Mouse (Mus musculus) CH12.LX (cell line): ENCODE results near the gene Rgl1. TPM values are rescaled to one million over a fixed set of nuclear protein-coding genes. Genes with fewer than 3 reads are reported as not detected.

Experiments
- DNase-seq: peaks from one replicate; pipeline ENCODE4 v3.0.0-alpha.2; 2013; ENCODE audit errors: extremely low read depth
- H3K27ac ChIP-seq: 2 replicates; pipeline ENCODE4 v1.5.1; 2012; ENCODE audit warnings: low read depth, mild to moderate bottlenecking, control low read depth, moderate library complexity; ENCODE audit not compliant: insufficient read depth
- H3K27me3 ChIP-seq: replicated peaks from 2 replicates; pipeline ENCODE3; 2012; ENCODE audit warnings: inconsistent platforms
- H3K36me3 ChIP-seq, 2 experiments: replicated peaks in 1 of 2; 2 replicates each; pipeline versions ENCODE3 to v1.6.1; 2012; ENCODE audit warnings: inconsistent platforms in 1 of 2, low read length in 1 of 2, mild to moderate bottlenecking in 1 of 2, mixed read lengths in 1 of 2, moderate library complexity in 1 of 2; ENCODE audit not compliant: control insufficient read depth in 1 of 2, insufficient read depth in 1 of 2
- H3K4me1 ChIP-seq, 2 experiments: 2 replicates each; pipeline ENCODE4 v1.6.1; 2012; ENCODE audit warnings: inconsistent platforms in 1 of 2, moderate library complexity in 1 of 2; ENCODE audit not compliant: insufficient read depth in 2 of 2, control insufficient read depth in 1 of 2
- H3K4me2 ChIP-seq: 2 replicates; pipeline ENCODE4 v1.6.1; 2012; ENCODE audit warnings: low read depth, mild to moderate bottlenecking, control low read depth; ENCODE audit not compliant: poor library complexity, insufficient read depth, severe bottlenecking
- H3K4me3 ChIP-seq, 3 experiments: fragments of 150-350 bp in 1 of 3; sonication (generic) in 1 of 3; replicated peaks in 1 of 3; 2 replicates each; pipeline versions ENCODE3 to v1.5.1; 2011 to 2012; ENCODE audit warnings: low read depth in 2 of 3, low read length in 2 of 3, mild to moderate bottlenecking in 2 of 3, moderate library complexity in 2 of 3, control low read depth in 1 of 3, improper control_type of control experiment in 1 of 3, inconsistent platforms in 1 of 3, mixed read lengths in 1 of 3; ENCODE audit not compliant: poor library complexity in 1 of 3
- H3K79me2 ChIP-seq: replicated peaks from 2 replicates; pipeline ENCODE4 v1.6.1; 2012; ENCODE audit warnings: mild to moderate bottlenecking, moderate library complexity; ENCODE audit not compliant: control insufficient read depth, poor library complexity, insufficient read depth, severe bottlenecking; ENCODE audit errors: extremely low read depth
- H3K9ac ChIP-seq: 2 replicates; pipeline ENCODE4 v1.6.1; 2012; ENCODE audit warnings: low read depth, mild to moderate bottlenecking, control low read depth, moderate library complexity; ENCODE audit not compliant: insufficient read depth
- H3K9me3 ChIP-seq: replicated peaks from 2 replicates; pipeline ENCODE3; 2012; ENCODE audit warnings: low read length, inconsistent platforms, mixed read lengths
- BHLHE40 ChIP-seq: IDR thresholded peaks from 2 replicates; pipeline ENCODE4 v1.6.1; 2011; ENCODE audit warnings: mild to moderate bottlenecking, low read depth, low read length, improper control_type of control experiment
- CHD1 ChIP-seq: IDR thresholded peaks from 2 replicates; pipeline ENCODE4 v1.6.1; 2012; ENCODE audit warnings: low read depth, low read length, improper control_type of control experiment, inconsistent platforms
- CHD2 ChIP-seq: IDR thresholded peaks from 2 replicates; pipeline ENCODE4 v1.6.1; 2011; ENCODE audit warnings: low read length, improper control_type of control experiment
- CTCF ChIP-seq, 2 experiments: IDR thresholded peaks in 1 of 2; conservative IDR thresholded peaks in 1 of 2; 2 replicates each; pipeline ENCODE4 v1.5.1; 2011 to 2012; ENCODE audit warnings: low read depth in 2 of 2, low read length in 2 of 2, improper control_type of control experiment in 1 of 2, inconsistent platforms in 1 of 2, mild to moderate bottlenecking in 1 of 2, moderate library complexity in 1 of 2
- E2F4 ChIP-seq: IDR thresholded peaks from 2 replicates; pipeline ENCODE4 v1.6.1; 2011; ENCODE audit warnings: low read depth, low read length, improper control_type of control experiment; ENCODE audit not compliant: insufficient replicate concordance
- ETS1 ChIP-seq: conservative IDR thresholded peaks from 2 replicates; pipeline ENCODE4 v1.6.1; 2012; ENCODE audit warnings: low read depth, mild to moderate bottlenecking, inconsistent platforms, low read length, improper control_type of control experiment, moderate library complexity
- GABPA ChIP-seq: IDR thresholded peaks from 2 replicates; pipeline ENCODE4 v1.6.1; 2012; ENCODE audit warnings: low read depth, low read length, improper control_type of control experiment, inconsistent platforms; ENCODE audit not compliant: insufficient replicate concordance
- IRF4 ChIP-seq: IDR thresholded peaks from 2 replicates; pipeline ENCODE4 v1.6.1; 2014; ENCODE audit warnings: low read depth, mild to moderate bottlenecking, inconsistent platforms, low read length, improper control_type of control experiment
- JUND ChIP-seq: conservative IDR thresholded peaks from 2 replicates; pipeline ENCODE4 v1.6.1; 2011; ENCODE audit warnings: low read depth, low read length, improper control_type of control experiment
- MAZ ChIP-seq: IDR thresholded peaks from 2 replicates; pipeline ENCODE4 v1.6.1; 2012; ENCODE audit warnings: low read depth, mild to moderate bottlenecking, inconsistent platforms, low read length, improper control_type of control experiment, moderate library complexity
- MEF2A ChIP-seq: IDR thresholded peaks from 2 replicates; pipeline ENCODE4 v1.6.1; 2014; ENCODE audit warnings: low read depth, mild to moderate bottlenecking, inconsistent platforms, low read length, improper control_type of control experiment, borderline replicate concordance
- MXI1 ChIP-seq: IDR thresholded peaks from 2 replicates; pipeline ENCODE4 v1.6.1; 2011; ENCODE audit warnings: mild to moderate bottlenecking, low read depth, low read length, improper control_type of control experiment
- MYC ChIP-seq: IDR thresholded peaks from 2 replicates; pipeline ENCODE4 v1.6.1; 2011; ENCODE audit warnings: low read depth, mild to moderate bottlenecking, improper control_type of control experiment, low read length
- NRF1 ChIP-seq: IDR thresholded peaks from 2 replicates; pipeline ENCODE4 v1.6.1; 2014; ENCODE audit warnings: low read depth, mild to moderate bottlenecking, inconsistent platforms, low read length, improper control_type of control experiment, moderate library complexity
- PAX5 ChIP-seq: IDR thresholded peaks from 2 replicates; pipeline ENCODE4 v1.6.1; 2012; ENCODE audit warnings: low read length, inconsistent platforms, mixed read lengths
- POLR2A ChIP-seq: IDR thresholded peaks from 2 replicates; pipeline ENCODE4 v1.6.1; 2011; ENCODE audit warnings: low read depth, mild to moderate bottlenecking, improper control_type of control experiment, low read length
- POLR2AphosphoS2 ChIP-seq: IDR thresholded peaks from 2 replicates; pipeline ENCODE4 v1.6.1; 2011; ENCODE audit warnings: low read depth, low read length, improper control_type of control experiment
- RCOR1 ChIP-seq: conservative IDR thresholded peaks from 2 replicates; pipeline ENCODE4 v1.6.1; 2012; ENCODE audit warnings: low read depth, mild to moderate bottlenecking, inconsistent platforms, low read length, improper control_type of control experiment
- SIN3A ChIP-seq: IDR thresholded peaks from 2 replicates; pipeline ENCODE4 v1.6.1; 2012; ENCODE audit warnings: low read length, improper control_type of control experiment, inconsistent platforms
- SMC3 ChIP-seq: IDR thresholded peaks from 2 replicates; pipeline ENCODE4 v1.6.1; 2011; ENCODE audit warnings: low read depth, low read length, improper control_type of control experiment
- TBP ChIP-seq: conservative IDR thresholded peaks from 2 replicates; pipeline ENCODE4 v1.6.1; 2011; ENCODE audit warnings: low read depth, low read length, improper control_type of control experiment
- UBTF ChIP-seq: IDR thresholded peaks from 2 replicates; pipeline ENCODE4 v1.6.1; 2012; ENCODE audit warnings: low read depth, mild to moderate bottlenecking, inconsistent platforms, low read length, improper control_type of control experiment, moderate library complexity
- USF2 ChIP-seq: conservative IDR thresholded peaks from 2 replicates; pipeline ENCODE4 v1.6.1; 2011; ENCODE audit warnings: low read depth, low read length, improper control_type of control experiment
- ZKSCAN1 ChIP-seq: IDR thresholded peaks from 2 replicates; pipeline ENCODE4 v1.6.1; 2012; ENCODE audit warnings: low read depth, inconsistent platforms, low read length, improper control_type of control experiment, borderline replicate concordance
- ZMIZ1 ChIP-seq: IDR thresholded peaks from 2 replicates; pipeline ENCODE4 v1.6.1; 2012; ENCODE audit warnings: low read depth, mild to moderate bottlenecking, inconsistent platforms, low read length, improper control_type of control experiment
- dilution Hi-C: fragments of 300-500 bp; cut with MboI; formaldehyde crosslinking; loops from 2 replicates; pipeline ENCODE4 v1.14.3; 2020; ENCODE audit warnings: low sequenced_read_pairs; ENCODE audit not compliant: extremely low pct_unique_long_range_greater_than_20kb, extremely low pct_ligation_motif_present
- in situ Hi-C: fragments of 300-500 bp; cut with MboI; formaldehyde crosslinking; loops from 3 replicates; pipeline ENCODE4 v1.14.3; 2019; ENCODE audit warnings: low sequenced_read_pairs, low pct_ligation_motif_present, low pct_unique_long_range_greater_than_20kb, mixed read lengths
- polyA plus RNA-seq: library from polyadenylated mRNA; unstranded; fragments of >175 nt; gene quantifications from 2 replicates; pipeline ENCODE4 v1.2.1, GENCODE M21; 2012; ENCODE audit warnings: low read depth; ENCODE audit not compliant: insufficient read length
- total RNA-seq, 2 experiments: library from RNA; depleted of rRNA; stranded (reverse); fragments of 300-350 nt in 1 of 2; fragments of >200 nt in 1 of 2; gene quantifications; 2 replicates each; pipeline ENCODE4 v1.2.3; 2012 to 2014

Rgl1 gene
- total and polyA plus RNA-seq, 3 experiments, result 0.25 to 1.7 (median 0.74) TPM

DNA sequence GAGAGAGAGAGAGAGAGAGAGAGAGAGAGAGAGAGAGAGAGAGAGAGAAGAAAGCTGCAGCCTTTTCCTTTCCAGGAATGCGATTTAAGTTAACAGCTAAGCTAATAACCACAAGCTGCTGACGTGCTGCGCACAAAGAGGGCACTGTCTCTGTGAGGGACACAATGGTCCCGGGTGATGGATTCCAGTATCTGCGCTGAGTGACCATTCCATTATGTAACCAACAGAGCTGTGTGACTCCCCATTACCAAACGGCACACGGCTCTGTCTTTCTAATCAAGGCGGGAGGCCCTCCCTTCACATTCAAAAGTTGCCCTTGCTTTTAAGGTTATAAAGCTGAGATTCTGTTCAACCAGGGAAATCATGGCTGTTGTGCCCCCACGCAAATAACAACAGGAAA is 162.5 kb downstream of the Rgl1 start:
- TF ChIP-seq E2F4, result no peak
- TF ChIP-seq BHLHE40, result no peak
- TF ChIP-seq MYC, result no peak
- no peak for TF ChIP-seq MAZ
- TF ChIP-seq GABPA, result no peak
- TF ChIP-seq PAX5, result no peak
- TF ChIP-seq NRF1, result no peak
- no peak for TF ChIP-seq CHD2
- TF ChIP-seq POLR2AphosphoS2, result no peak
- TF ChIP-seq SIN3A, result no peak
- no peak for TF ChIP-seq RCOR1
- no peak for TF ChIP-seq CHD1
- TF ChIP-seq SMC3, result no peak
- no peak for TF ChIP-seq MXI1
- TF ChIP-seq MEF2A, result no peak
- TF ChIP-seq IRF4, result no peak
- TF ChIP-seq JUND, result no peak
- H3K27me3 ChIP-seq, result no peaks in the 10 kb centered on the region
- no peaks in the 10 kb centered on the region for H3K36me3 ChIP-seq
- H3K27ac ChIP-seq, result no peak overlapping the region
- no peak overlapping the region for H3K4me2 ChIP-seq
- no peaks in the 10 kb centered on the region for H3K79me2 ChIP-seq
- no peaks in the 10 kb centered on the region for H3K9me3 ChIP-seq
- DNase-seq, result no peak
- H3K4me1 ChIP-seq, result peaks cover 0 to 11% of the 10 kb centered on the region in 2 experiments; a peak in 2 of 4 replicates
- H3K9ac ChIP-seq, result no peak overlapping the region
- H3K4me3 ChIP-seq, result no peak overlapping the region
- dilution Hi-C loops (no loop called here), in situ Hi-C loops (no loop called here)

DNA sequence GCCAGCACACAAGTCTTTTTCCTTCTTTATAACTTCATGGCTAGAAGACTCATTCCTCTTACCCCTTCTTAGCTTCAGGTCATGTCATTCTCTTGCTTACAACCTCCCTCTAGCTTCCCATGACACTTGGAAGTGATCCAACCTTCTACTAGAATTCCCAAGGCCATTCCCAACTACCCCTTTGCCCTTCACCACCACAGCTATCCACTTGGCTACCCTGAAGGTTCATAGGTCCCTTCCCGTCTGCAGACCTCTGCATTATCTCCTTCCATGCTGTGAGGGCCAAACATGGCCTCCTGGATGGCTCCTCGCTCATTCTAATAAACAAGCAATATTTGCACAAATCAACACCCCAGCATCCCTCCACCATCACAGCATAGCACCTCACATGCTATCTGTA is 165.7 kb downstream of the Rgl1 start:
- no peak for DNase-seq
- no peaks in the 10 kb centered on the region for H3K79me2 ChIP-seq
- no peak overlapping the region for H3K4me3 ChIP-seq
- H3K36me3 ChIP-seq, result no peaks in the 10 kb centered on the region
- TF ChIP-seq POLR2A (no peak), MAZ (no peak), CTCF (conservative IDR thresholded peaks at IDR 0.05 in 1 of 2, IDR thresholded peaks at IDR 0.05 in 1 of 2; ENCODE audit: low read depth in 2 of 2, low read length in 2 of 2) (no peak), JUND (no peak), UBTF (no peak), TBP (no peak), ZKSCAN1 (no peak), USF2 (no peak), ZMIZ1 (no peak), ETS1 (no peak), SMC3 (no peak)
- dilution Hi-C loops, result no loop called here
- no peak overlapping the region for H3K9ac ChIP-seq
- H3K27ac ChIP-seq, result no peak overlapping the region
- H3K4me1 ChIP-seq, result peaks cover 0 to 18% of the 10 kb centered on the region in 2 experiments; a peak in 3 of 4 replicates
- in situ Hi-C loops, result no loop called here
- H3K9me3 ChIP-seq, result no peaks in the 10 kb centered on the region
- no peak overlapping the region for H3K4me2 ChIP-seq
- no peaks in the 10 kb centered on the region for H3K27me3 ChIP-seq
